Mouse (Mus musculus) CH12.LX (cell line): ENCODE results near the gene Fam124b. TPM values are rescaled to one million over a fixed set of nuclear protein-coding genes. Genes with fewer than 3 reads are reported as not detected.
A peak's percentile ranks its signal among the peaks of the same experiment; 100 is the strongest.

Experiments
- DNase-seq: peaks from one replicate; pipeline ENCODE4 v3.0.0-alpha.2; 2013; ENCODE audit errors: extremely low read depth
- H3K27ac ChIP-seq: 2 replicates; pipeline ENCODE4 v1.5.1; 2012; ENCODE audit warnings: low read depth, mild to moderate bottlenecking, control low read depth, moderate library complexity; ENCODE audit not compliant: insufficient read depth
- H3K27me3 ChIP-seq: replicated peaks from 2 replicates; pipeline ENCODE3; 2012; ENCODE audit warnings: inconsistent platforms
- H3K36me3 ChIP-seq, 2 experiments: replicated peaks in 1 of 2; 2 replicates each; pipeline versions ENCODE3 to v1.6.1; 2012; ENCODE audit warnings: inconsistent platforms in 1 of 2, low read length in 1 of 2, mild to moderate bottlenecking in 1 of 2, mixed read lengths in 1 of 2, moderate library complexity in 1 of 2; ENCODE audit not compliant: control insufficient read depth in 1 of 2, insufficient read depth in 1 of 2
- H3K4me1 ChIP-seq, 2 experiments: 2 replicates each; pipeline ENCODE4 v1.6.1; 2012; ENCODE audit warnings: inconsistent platforms in 1 of 2, moderate library complexity in 1 of 2; ENCODE audit not compliant: insufficient read depth in 2 of 2, control insufficient read depth in 1 of 2
- H3K4me2 ChIP-seq: 2 replicates; pipeline ENCODE4 v1.6.1; 2012; ENCODE audit warnings: low read depth, mild to moderate bottlenecking, control low read depth; ENCODE audit not compliant: poor library complexity, insufficient read depth, severe bottlenecking
- H3K4me3 ChIP-seq, 3 experiments: fragments of 150-350 bp in 1 of 3; sonication (generic) in 1 of 3; replicated peaks in 1 of 3; 2 replicates each; pipeline versions ENCODE3 to v1.5.1; 2011 to 2012; ENCODE audit warnings: low read depth in 2 of 3, low read length in 2 of 3, mild to moderate bottlenecking in 2 of 3, moderate library complexity in 2 of 3, control low read depth in 1 of 3, improper control_type of control experiment in 1 of 3, inconsistent platforms in 1 of 3, mixed read lengths in 1 of 3; ENCODE audit not compliant: poor library complexity in 1 of 3
- H3K79me2 ChIP-seq: replicated peaks from 2 replicates; pipeline ENCODE4 v1.6.1; 2012; ENCODE audit warnings: mild to moderate bottlenecking, moderate library complexity; ENCODE audit not compliant: control insufficient read depth, poor library complexity, insufficient read depth, severe bottlenecking; ENCODE audit errors: extremely low read depth
- H3K9ac ChIP-seq: 2 replicates; pipeline ENCODE4 v1.6.1; 2012; ENCODE audit warnings: low read depth, mild to moderate bottlenecking, control low read depth, moderate library complexity; ENCODE audit not compliant: insufficient read depth
- H3K9me3 ChIP-seq: replicated peaks from 2 replicates; pipeline ENCODE3; 2012; ENCODE audit warnings: low read length, inconsistent platforms, mixed read lengths
- CHD1 ChIP-seq: IDR thresholded peaks from 2 replicates; pipeline ENCODE4 v1.6.1; 2012; ENCODE audit warnings: low read depth, low read length, improper control_type of control experiment, inconsistent platforms
- ELF1 ChIP-seq: IDR thresholded peaks from 2 replicates; pipeline ENCODE4 v1.6.1; 2014; ENCODE audit warnings: low read depth, mild to moderate bottlenecking, inconsistent platforms, low read length, improper control_type of control experiment
- ETS1 ChIP-seq: conservative IDR thresholded peaks from 2 replicates; pipeline ENCODE4 v1.6.1; 2012; ENCODE audit warnings: low read depth, mild to moderate bottlenecking, inconsistent platforms, low read length, improper control_type of control experiment, moderate library complexity
- GABPA ChIP-seq: IDR thresholded peaks from 2 replicates; pipeline ENCODE4 v1.6.1; 2012; ENCODE audit warnings: low read depth, low read length, improper control_type of control experiment, inconsistent platforms; ENCODE audit not compliant: insufficient replicate concordance
- HCFC1 ChIP-seq: IDR thresholded peaks from 2 replicates; pipeline ENCODE4 v1.6.1; 2012; ENCODE audit warnings: low read depth, mild to moderate bottlenecking, inconsistent platforms, low read length, improper control_type of control experiment
- JUN ChIP-seq: IDR thresholded peaks from 2 replicates; pipeline ENCODE4 v1.6.1; 2011; ENCODE audit warnings: low read depth, mild to moderate bottlenecking, low read length, improper control_type of control experiment, moderate library complexity; ENCODE audit not compliant: insufficient read depth
- JUND ChIP-seq: conservative IDR thresholded peaks from 2 replicates; pipeline ENCODE4 v1.6.1; 2011; ENCODE audit warnings: low read depth, low read length, improper control_type of control experiment
- KAT2A ChIP-seq: IDR thresholded peaks from 2 replicates; pipeline ENCODE4 v1.6.1; 2012; ENCODE audit warnings: low read length, improper control_type of control experiment, inconsistent platforms; ENCODE audit not compliant: insufficient replicate concordance
- MAX ChIP-seq: IDR thresholded peaks from 2 replicates; pipeline ENCODE4 v1.6.1; 2011; ENCODE audit warnings: low read length, improper control_type of control experiment
- MXI1 ChIP-seq: IDR thresholded peaks from 2 replicates; pipeline ENCODE4 v1.6.1; 2011; ENCODE audit warnings: mild to moderate bottlenecking, low read depth, low read length, improper control_type of control experiment
- NELFE ChIP-seq: IDR thresholded peaks from 2 replicates; pipeline ENCODE4 v1.6.1; 2011; ENCODE audit warnings: low read depth, low read length, improper control_type of control experiment
- POLR2AphosphoS2 ChIP-seq: IDR thresholded peaks from 2 replicates; pipeline ENCODE4 v1.6.1; 2011; ENCODE audit warnings: low read depth, low read length, improper control_type of control experiment
- SMC3 ChIP-seq: IDR thresholded peaks from 2 replicates; pipeline ENCODE4 v1.6.1; 2011; ENCODE audit warnings: low read depth, low read length, improper control_type of control experiment
- TCF12 ChIP-seq: IDR thresholded peaks from 2 replicates; pipeline ENCODE4 v1.6.1; 2014; ENCODE audit warnings: low read depth, mild to moderate bottlenecking, inconsistent platforms, low read length, improper control_type of control experiment
- UBTF ChIP-seq: IDR thresholded peaks from 2 replicates; pipeline ENCODE4 v1.6.1; 2012; ENCODE audit warnings: low read depth, mild to moderate bottlenecking, inconsistent platforms, low read length, improper control_type of control experiment, moderate library complexity
- dilution Hi-C: fragments of 300-500 bp; cut with MboI; formaldehyde crosslinking; loops from 2 replicates; pipeline ENCODE4 v1.14.3; 2020; ENCODE audit warnings: low sequenced_read_pairs; ENCODE audit not compliant: extremely low pct_unique_long_range_greater_than_20kb, extremely low pct_ligation_motif_present
- in situ Hi-C: fragments of 300-500 bp; cut with MboI; formaldehyde crosslinking; loops from 3 replicates; pipeline ENCODE4 v1.14.3; 2019; ENCODE audit warnings: low sequenced_read_pairs, low pct_ligation_motif_present, low pct_unique_long_range_greater_than_20kb, mixed read lengths
- polyA plus RNA-seq: library from polyadenylated mRNA; unstranded; fragments of >175 nt; gene quantifications from 2 replicates; pipeline ENCODE4 v1.2.1, GENCODE M21; 2012; ENCODE audit warnings: low read depth; ENCODE audit not compliant: insufficient read length
- total RNA-seq, 2 experiments: library from RNA; depleted of rRNA; stranded (reverse); fragments of 300-350 nt in 1 of 2; fragments of >200 nt in 1 of 2; gene quantifications; 2 replicates each; pipeline ENCODE4 v1.2.3; 2012 to 2014

Gene Fam124b
- total RNA-seq (2012; rRNA removed): 2.5 and 3.4 TPM in 2 replicates
- total RNA-seq (2014; rRNA removed): 1.6 and 1.7 TPM in 2 replicates
- polyA plus RNA-seq: 3.7 and 4.9 TPM in 2 replicates

DNA sequence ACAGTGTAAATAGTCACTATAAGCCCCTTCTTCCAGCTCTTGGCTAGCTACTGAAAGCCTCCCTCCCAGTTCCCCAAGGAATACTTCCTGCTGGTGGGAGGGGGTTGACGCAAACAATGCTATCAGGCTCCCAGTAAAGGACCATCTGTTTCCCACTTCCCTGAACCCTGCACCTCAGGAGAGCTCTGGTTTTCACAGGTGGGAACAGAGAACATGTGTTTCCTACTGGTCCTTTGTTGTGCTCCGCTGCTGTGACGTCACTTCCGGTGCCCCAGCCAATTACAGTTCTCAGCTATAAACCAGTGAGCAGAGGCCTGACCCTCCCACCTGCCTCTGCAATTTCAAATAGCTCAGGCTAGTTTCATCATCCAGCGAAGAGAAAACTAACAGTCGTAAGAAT is at the start of gene Fam124b:
Gene Fam124b, minus strand, starts transcription at position 206 of the 400 bp plus-strand sequence.
- H3K4me2 ChIP-seq: no peak within 1 kb of the TSS
- peak within 1 kb of the TSS in 1 of 3 experiments; percentile 14 for H3K4me3 ChIP-seq
- peak; percentile 80 for DNase-seq
- H3K9me3 ChIP-seq: peaks cover 5% of the 10 kb centered on the region
- no peak within 1 kb of the TSS for H3K27ac ChIP-seq
- H3K79me2 ChIP-seq: no peaks in the 10 kb centered on the region; the same call in 1 of the 2 replicates
- no peaks in the 10 kb centered on the region for H3K27me3 ChIP-seq
- peaks cover 8 to 43% of the 10 kb centered on the region in 2 experiments; a peak in 3 of 4 replicates for H3K4me1 ChIP-seq
- no peak for TF ChIP-seq GABPA
- TF ChIP-seq JUND: peak; percentile 33; the same call in 1 of the 2 replicates
- TF ChIP-seq ELF1: 0 out of 2 replicates have a peak, but pooled peaks have one; percentile 21
- TF ChIP-seq JUN: peak; percentile 49
- peak; percentile 66 for TF ChIP-seq MAX
- no peak for TF ChIP-seq SMC3
- 0 out of 2 replicates have a peak, but pooled peaks have one; percentile 51 for TF ChIP-seq HCFC1
- peak; percentile 58; the same call in 1 of the 2 replicates for TF ChIP-seq TCF12
- TF ChIP-seq MXI1: peak; percentile 57
- in situ Hi-C loops: no loop called here
- H3K9ac ChIP-seq: no peak within 1 kb of the TSS
- H3K36me3 ChIP-seq: no peaks in the 10 kb centered on the region
- dilution Hi-C loops: no loop called here

DNA sequence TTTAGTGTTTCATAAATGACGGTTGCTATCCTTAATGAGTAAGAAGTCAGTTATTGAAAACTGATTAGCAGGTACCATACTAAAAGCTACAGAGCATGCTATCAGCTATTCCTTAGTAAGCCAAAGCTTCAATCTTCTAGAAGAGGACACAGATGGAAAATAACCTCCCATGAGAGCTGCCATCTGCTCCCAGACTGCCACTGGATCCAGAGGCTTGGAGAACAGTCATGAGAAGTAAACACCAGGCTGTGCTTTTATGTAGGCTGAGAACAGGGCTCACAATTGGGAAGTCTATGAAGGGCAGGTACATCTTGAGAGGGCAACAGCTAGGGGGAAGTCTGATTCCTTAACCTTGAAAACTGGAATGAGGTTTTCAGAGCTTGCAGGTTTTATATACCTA is 42.2 kb upstream of the Fam124b start:
- no peak overlapping the region for H3K9ac ChIP-seq
- TF ChIP-seq CHD1 (no peak), ETS1 (no peak), UBTF (no peak), NELFE (no peak)
- TF ChIP-seq, all 38 proteins: peak for 0
- H3K79me2 ChIP-seq: no peaks in the 10 kb centered on the region
- H3K36me3 ChIP-seq: peaks cover 9 to 12% of the 10 kb centered on the region in 2 experiments
- DNase-seq: no peak
- dilution Hi-C loops (no loop called here), in situ Hi-C loops (no loop called here)
- H3K4me2 ChIP-seq: no peak overlapping the region
- no peaks in the 10 kb centered on the region for H3K27me3 ChIP-seq
- H3K9me3 ChIP-seq: no peaks in the 10 kb centered on the region
- H3K4me1 ChIP-seq: no peaks in the 10 kb centered on the region
- no peak overlapping the region for H3K4me3 ChIP-seq
- H3K27ac ChIP-seq: no peak overlapping the region

- dilution Hi-C loops (no loop called here), in situ Hi-C loops (no loop called here)
- no peaks in the 10 kb centered on the region for H3K79me2 ChIP-seq
- H3K9ac ChIP-seq: no peak overlapping the region
- no peak overlapping the region for H3K27ac ChIP-seq
- H3K9me3 ChIP-seq: no peaks in the 10 kb centered on the region
- no peaks in the 10 kb centered on the region for H3K36me3 ChIP-seq
- no peak for DNase-seq
- 0 out of 2 replicates have a peak, but pooled peaks have one; percentile 10 for TF ChIP-seq POLR2AphosphoS2
- no peak for TF ChIP-seq KAT2A
- no peak overlapping the region for H3K4me2 ChIP-seq
- no peaks in the 10 kb centered on the region for H3K27me3 ChIP-seq
- no peak overlapping the region for H3K4me3 ChIP-seq
- H3K4me1 ChIP-seq: no peaks in the 10 kb centered on the region
Observed at GRCm38 (mm10) chr1:80258632-80259031, 40.4 kb upstream of the Fam124b start.
